21 mouse cellular contexts compared by ENCODE assay signal in genomic region chr4:132386846-132387245, GRCm38 (mm10). TPM values are rescaled to one million over a fixed set of nuclear protein-coding genes. Genes with fewer than 3 reads are reported as not detected.
DNase-seq lines count a peak whose midpoint lies in the region; ATAC-seq lines count a peak whose summit lies in the region.
"Had no signal": no experiment of that assay in that cellular context is flagged by ENCODE, and none has a peak within 500 bp of the region (broad histone marks: within the 10 kb centered on the region; RNA-seq: fewer than 3 reads in every experiment).

No protein-coding gene starts in this region.

- peaks cover 8% of the 10 kb centered on the region for H3K4me1 ChIP-seq in kidney, embryonic 16.5 days (ENCODE audit: insufficient read depth, low read length)
- peaks cover 15% of the 10 kb centered on the region for H3K4me1 ChIP-seq in brown adipose tissue, adult 24 weeks (ENCODE audit: control insufficient read depth, insufficient read depth, insufficient read length, low read length)
- H3K4me1 ChIP-seq: embryonic facial prominence, embryonic 13.5 days; limb, embryonic 15.5 days had no signal

- peaks cover 23% of the 10 kb centered on the region; the same call in 1 of the 2 replicates for H3K36me3 ChIP-seq in kidney, embryonic 16.5 days (ENCODE audit: insufficient read depth, low read length)

- ATAC-seq in kidney, embryonic 16.5 days (ENCODE audit: low FRiP score, low TSS enrichment): no peak
- no peak for ATAC-seq in inflammation-experienced regulatory T-cells, adult 6 months
- no peak for ATAC-seq in megakaryocyte-erythroid progenitor cell, adult 5-6 weeks (replicated peaks; ENCODE audit: low FRiP score, low TSS enrichment, poor library complexity, severe bottlenecking)
- ATAC-seq: CD4-positive, CD25-positive, alpha-beta regulatory T cell, adult 4 months; forebrain, postnatal 0 days; liver, postnatal 0 days; Patski had no signal

- H3K27ac ChIP-seq in kidney, embryonic 16.5 days (ENCODE audit: low read length): peak overlapping the region; percentile 47; the same call in 1 of the 2 replicates
- H3K27ac ChIP-seq in brown adipose tissue, adult 24 weeks (replicated peaks; ENCODE audit: low read depth, low read length): peak overlapping the region; percentile 84
- H3K27ac ChIP-seq: embryonic facial prominence, embryonic 13.5 days; heart, embryonic 13.5 days; hindbrain, embryonic 13.5 days; limb, embryonic 15.5 days; midbrain, embryonic 10.5 days had no signal

- intact Hi-C loops in gastrocnemius, postnatal 36 days (cut with DNase I): no loop called here
- intact Hi-C loops in heart, postnatal 25 days (cut with DNase I): no loop called here

- H3K9ac ChIP-seq in kidney, embryonic 16.5 days (replicated peaks; ENCODE audit: low read length): no peak overlapping the region
- H3K9ac ChIP-seq: embryonic facial prominence, embryonic 13.5 days; forebrain, postnatal 0 days; heart, embryonic 13.5 days; limb, embryonic 15.5 days had no signal

- no peaks in the 10 kb centered on the region for H3K27me3 ChIP-seq in kidney, embryonic 16.5 days (ENCODE audit: insufficient read depth, low read length)
- H3K27me3 ChIP-seq: embryonic facial prominence, embryonic 13.5 days; heart, embryonic 13.5 days; hindbrain, embryonic 13.5 days; limb, embryonic 15.5 days; Patski had no signal

- peak; percentile 20 for DNase-seq in gastrocnemius, postnatal 25 days
- DNase-seq in gastrocnemius, postnatal 36 days: no peak
- no peak for DNase-seq in kidney, adult 18-20 months
- peak; percentile 19 for DNase-seq in heart, postnatal 25 days (ENCODE audit: low spot score)
- DNase-seq: adrenal gland, adult 8-10 months; cerebellum, postnatal 10 days; forebrain, postnatal 0 days; liver, postnatal 0 days; right cerebral cortex, postnatal 14 days; spleen, adult 18-20 months had no signal

- no peak overlapping the region for H3K4me2 ChIP-seq in kidney, embryonic 16.5 days (replicated peaks; ENCODE audit: low read depth, low read length)
- H3K4me2 ChIP-seq: embryonic facial prominence, embryonic 13.5 days; heart, embryonic 13.5 days; hindbrain, embryonic 13.5 days; limb, embryonic 15.5 days had no signal

- WGBS in kidney, embryonic 16.5 days: 74% methylated on average over 7 of the region's 7 CpGs

- H3K9me3 ChIP-seq in kidney, embryonic 16.5 days (ENCODE audit: low read length): no peaks in the 10 kb centered on the region
- H3K9me3 ChIP-seq: embryonic facial prominence, embryonic 13.5 days; heart, embryonic 13.5 days; hindbrain, embryonic 13.5 days; limb, embryonic 15.5 days; midbrain, embryonic 10.5 days had no signal

- H3K4me3 ChIP-seq in kidney, embryonic 16.5 days (ENCODE audit: low read length): no peak overlapping the region
- H3K4me3 ChIP-seq in brown adipose tissue, adult 24 weeks (ENCODE audit: insufficient read depth, low read depth, low read length): 0 out of 2 replicates have a peak overlapping the region, but pooled peaks have one; percentile 13
- H3K4me3 ChIP-seq: embryonic facial prominence, embryonic 13.5 days; heart, embryonic 13.5 days; hindbrain, embryonic 13.5 days; limb, embryonic 15.5 days; midbrain, embryonic 10.5 days had no signal

RNA-seq across cellular contexts. Expression of gene Rcc1, which starts 33.4 kb away (rescaled TPM):
- total RNA-seq in gastrocnemius, postnatal 25 days (2021): 1 to 10 TPM; 6.5 to 6.6 TPM
- 1 to 10 TPM; 6.0 to 6.3 TPM for total RNA-seq in gastrocnemius, postnatal 36 days (2021)
- polyA plus RNA-seq in kidney, embryonic 16.5 days (2015; fragmentation: Nextera tagmentation; extraction: Ambion mirVana): 89.6 and 92.7 TPM in 2 replicates
- polyA plus RNA-seq in brown adipose tissue, adult 24 weeks (2012; ENCODE audit: insufficient read depth, insufficient read length, missing spikeins): 3.4 and 7.6 TPM in 2 replicates
- total RNA-seq in heart, postnatal 25 days (2021): 1 to 10 TPM; 8.6 to 8.9 TPM
- 10 to 100 TPM; 13.4 to 26.0 (median 15.0) TPM for polyA plus RNA-seq in inflammation-experienced regulatory T-cells, adult 6 months (2017; shearing (Covaris generic))
- 70.1 and 82.4 TPM in 2 replicates for total RNA-seq in megakaryocyte-erythroid progenitor cell, adult 5-6 weeks (2014; fragmentation: Nextera tagmentation)
- total RNA-seq in megakaryocyte-erythroid progenitor cell, adult 5-6 weeks (2017): 40.0 and 64.8 TPM in 2 replicates

RNA-seq across cellular contexts. Expression of gene Phactr4, which starts 35.4 kb away (rescaled TPM):
- 10 to 100 TPM; 10.3 to 10.6 TPM for total RNA-seq in gastrocnemius, postnatal 25 days (2021)
- 10 to 100 TPM; 10.6 to 11.4 TPM for total RNA-seq in gastrocnemius, postnatal 36 days (2021)
- polyA plus RNA-seq in kidney, embryonic 16.5 days (2015; fragmentation: Nextera tagmentation; extraction: Ambion mirVana): 23.7 and 32.8 TPM in 2 replicates
- 5.9 and 11.6 TPM in 2 replicates for polyA plus RNA-seq in brown adipose tissue, adult 24 weeks (2012; ENCODE audit: insufficient read depth, insufficient read length, missing spikeins)
- 10 to 100 TPM; 23.2 to 23.4 TPM for total RNA-seq in heart, postnatal 25 days (2021)
- polyA plus RNA-seq in inflammation-experienced regulatory T-cells, adult 6 months (2017; shearing (Covaris generic)): 1 to 10 TPM; 3.4 to 5.4 (median 5.3) TPM
- total RNA-seq in megakaryocyte-erythroid progenitor cell, adult 5-6 weeks (2014; fragmentation: Nextera tagmentation): 67.0 and 72.8 TPM in 2 replicates
- total RNA-seq in megakaryocyte-erythroid progenitor cell, adult 5-6 weeks (2017): 19.5 and 26.5 TPM in 2 replicates

RNA-seq across cellular contexts. Expression of gene Trnau1ap, which starts 57.5 kb away (rescaled TPM):
- total RNA-seq in gastrocnemius, postnatal 25 days (2021): 10 to 100 TPM in 1 of 2 experiments, 1 to 10 TPM in 1; 9.9 to 10.4 TPM
- 10 to 100 TPM in 1 of 2 experiments, 1 to 10 TPM in 1; 7.2 to 11.0 TPM for total RNA-seq in gastrocnemius, postnatal 36 days (2021)
- 75.8 and 77.0 TPM in 2 replicates for polyA plus RNA-seq in kidney, embryonic 16.5 days (2015; fragmentation: Nextera tagmentation; extraction: Ambion mirVana)
- 35.1 and 36.5 TPM in 2 replicates for polyA plus RNA-seq in brown adipose tissue, adult 24 weeks (2012; ENCODE audit: insufficient read depth, insufficient read length, missing spikeins)
- 10 to 100 TPM; 22.2 to 23.7 TPM for total RNA-seq in heart, postnatal 25 days (2021)
- 10 to 100 TPM; 37.5 to 45.9 (median 37.7) TPM for polyA plus RNA-seq in inflammation-experienced regulatory T-cells, adult 6 months (2017; shearing (Covaris generic))
- 42.1 and 56.8 TPM in 2 replicates for total RNA-seq in megakaryocyte-erythroid progenitor cell, adult 5-6 weeks (2014; fragmentation: Nextera tagmentation)
- total RNA-seq in megakaryocyte-erythroid progenitor cell, adult 5-6 weeks (2017): 52.0 and 57.9 TPM in 2 replicates

Comparison
In these comparisons a context has a peak if more than half of its experiments do, and no peak if none do; other contexts are left out.
1. DNase-seq: peak in gastrocnemius, postnatal 25 days (single experiment) and heart, postnatal 25 days (single experiment); none in gastrocnemius, postnatal 36 days (0 of 2) and kidney, adult 18-20 months (single experiment).
2. RNA of gene Rcc1, which starts 33.4 kb away (total RNA-seq): 40.0 to 82.4 TPM in megakaryocyte-erythroid progenitor cell, adult 5-6 weeks; 8.6 to 8.9 TPM in heart, postnatal 25 days, 6.5 to 6.6 TPM in gastrocnemius, postnatal 25 days and 6.0 to 6.3 TPM in gastrocnemius, postnatal 36 days; every median in the first group is over 4 times any median in the second.